Mouse (Mus musculus): Measurements from ENCODE around the gene Lrpap1. TPM values are rescaled to one million over a fixed set of nuclear protein-coding genes. Genes with fewer than 3 reads are reported as not detected.

Gene Lrpap1
- total RNA-seq, 2 experiments from 2014 or later, result 142 to 156 TPM

GRCm38 (mm10) chr5:35069841-35070240 is 35.7 kb downstream of the Lrpap1 start:
- no peak for DNase-seq (ENCODE audit: low spot score in 2 of 2)

- DNase-seq (ENCODE audit: low spot score in 2 of 2), result no peak
Observed at GRCm38 (mm10) chr5:35060098-35060497, 45.5 kb downstream of the Lrpap1 start.

DNA sequence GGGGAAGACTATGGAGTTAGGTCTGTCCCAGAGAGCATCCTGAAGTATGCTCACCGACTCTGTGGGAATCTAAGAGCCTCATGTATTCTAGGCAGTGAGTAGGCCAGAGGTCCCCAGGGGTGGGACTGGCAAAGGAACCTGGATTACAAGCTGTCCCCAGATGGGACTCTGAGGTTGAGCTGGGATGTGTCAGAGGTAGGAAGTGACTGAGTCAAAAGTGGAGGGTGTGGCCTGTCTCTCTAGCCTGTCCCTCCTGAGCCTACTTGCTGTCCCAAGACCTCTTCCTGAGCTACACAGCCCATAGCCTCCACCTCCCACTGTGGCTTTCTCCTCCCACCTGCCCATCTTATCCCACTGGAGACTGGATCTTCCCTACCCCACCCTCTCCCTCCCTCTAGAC is 47.4 kb downstream of the Lrpap1 start:
- no peak for DNase-seq (ENCODE audit: low spot score in 2 of 2)

GRCm38 (mm10) chr5:35057582-35057981 is 48.0 kb downstream of the Lrpap1 start:
- no peak for DNase-seq (ENCODE audit: low spot score in 2 of 2)

- DNase-seq (ENCODE audit: low spot score in 2 of 2), result peak; percentile 41 to 63
Observed at GRCm38 (mm10) chr5:35056604-35057432, 48.7 kb downstream of the Lrpap1 start, which contains the start of gene Dok7. Gene Dok7 (plus strand): TSS chr5:35056766.

DNA sequence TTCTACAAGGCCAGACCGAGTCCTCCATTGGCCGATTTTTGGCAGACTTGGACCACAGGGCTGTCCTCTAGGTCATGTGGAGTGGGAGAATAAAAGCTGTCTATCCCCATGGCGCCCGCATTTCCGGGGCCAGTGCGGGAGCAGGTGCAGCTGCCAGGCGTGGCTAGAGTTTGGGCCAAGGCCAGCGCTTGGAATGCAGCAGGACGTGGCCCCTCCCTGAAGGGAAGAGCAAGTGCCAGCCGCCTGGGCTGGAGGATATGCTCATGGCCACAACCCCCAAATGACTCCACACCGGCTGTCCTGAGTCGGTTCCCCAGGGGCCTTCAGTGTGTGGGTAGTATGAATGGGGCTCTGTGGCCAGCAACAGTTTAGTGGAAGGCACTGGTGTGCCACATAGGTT is 50.5 kb downstream of the Lrpap1 start:
- no peak for DNase-seq (ENCODE audit: low spot score in 2 of 2)

DNA sequence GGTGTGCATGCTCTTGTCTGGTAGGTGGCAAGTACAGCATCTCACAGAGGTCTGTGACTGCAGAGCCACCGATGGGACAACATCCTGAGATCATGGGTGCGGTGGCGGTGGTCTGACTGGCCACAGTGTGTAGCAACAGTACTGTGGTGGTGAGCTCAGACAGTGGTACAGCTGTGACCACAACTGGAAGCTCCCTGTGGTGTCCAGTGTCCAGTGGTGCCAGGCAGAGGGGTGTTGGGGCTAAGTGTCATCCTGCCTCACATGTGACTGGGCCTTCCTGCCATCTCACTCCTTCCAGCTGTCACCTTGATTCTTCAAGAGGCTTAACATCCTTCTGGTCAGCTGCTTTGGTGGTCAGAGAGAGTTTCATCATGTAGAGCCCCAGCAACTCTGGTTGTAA is 50.9 kb downstream of the Lrpap1 start:
- DNase-seq (ENCODE audit: low spot score in 2 of 2), result no peak

DNA sequence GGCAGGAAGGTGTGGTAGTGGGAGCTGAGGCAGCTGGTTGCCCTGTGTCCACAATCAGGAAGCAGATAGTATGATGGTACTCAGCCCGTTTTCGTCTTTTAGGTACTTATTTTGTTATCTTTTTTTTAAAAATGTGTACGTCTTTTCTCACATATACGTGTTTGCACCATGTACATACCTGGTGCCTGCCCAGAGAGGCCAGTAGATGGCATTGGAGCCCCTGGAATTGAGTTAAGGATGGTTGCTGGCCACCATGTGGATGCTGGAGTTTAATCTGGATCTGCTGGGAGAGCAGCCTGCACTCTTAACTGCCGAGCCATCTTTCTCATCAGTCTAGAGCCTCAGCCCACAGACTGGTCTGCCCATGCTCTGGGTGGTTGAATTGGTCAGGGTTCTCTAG is 55.0 kb downstream of the Lrpap1 start:
- no peak for DNase-seq (ENCODE audit: low spot score in 2 of 2)

DNA sequence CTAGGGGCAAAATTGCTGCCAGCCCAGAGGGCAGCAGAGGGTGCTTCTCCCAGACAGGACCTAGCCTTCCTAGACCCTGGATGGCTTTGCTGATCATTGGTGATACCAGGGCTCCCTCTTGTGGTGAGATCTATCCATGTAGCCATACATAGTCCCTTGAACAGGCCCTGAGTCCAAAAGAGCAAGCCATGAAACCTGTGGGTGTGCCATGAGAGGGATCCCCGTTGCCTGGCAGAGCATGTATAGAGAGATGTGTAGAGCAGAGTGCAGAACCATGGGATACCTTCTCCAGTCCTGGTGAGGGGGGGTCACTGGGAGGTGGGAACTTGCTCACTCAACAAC is 62.5 kb downstream of the Lrpap1 start:
- peak; percentile 74 to 83 for DNase-seq (ENCODE audit: low spot score in 2 of 2)

DNA sequence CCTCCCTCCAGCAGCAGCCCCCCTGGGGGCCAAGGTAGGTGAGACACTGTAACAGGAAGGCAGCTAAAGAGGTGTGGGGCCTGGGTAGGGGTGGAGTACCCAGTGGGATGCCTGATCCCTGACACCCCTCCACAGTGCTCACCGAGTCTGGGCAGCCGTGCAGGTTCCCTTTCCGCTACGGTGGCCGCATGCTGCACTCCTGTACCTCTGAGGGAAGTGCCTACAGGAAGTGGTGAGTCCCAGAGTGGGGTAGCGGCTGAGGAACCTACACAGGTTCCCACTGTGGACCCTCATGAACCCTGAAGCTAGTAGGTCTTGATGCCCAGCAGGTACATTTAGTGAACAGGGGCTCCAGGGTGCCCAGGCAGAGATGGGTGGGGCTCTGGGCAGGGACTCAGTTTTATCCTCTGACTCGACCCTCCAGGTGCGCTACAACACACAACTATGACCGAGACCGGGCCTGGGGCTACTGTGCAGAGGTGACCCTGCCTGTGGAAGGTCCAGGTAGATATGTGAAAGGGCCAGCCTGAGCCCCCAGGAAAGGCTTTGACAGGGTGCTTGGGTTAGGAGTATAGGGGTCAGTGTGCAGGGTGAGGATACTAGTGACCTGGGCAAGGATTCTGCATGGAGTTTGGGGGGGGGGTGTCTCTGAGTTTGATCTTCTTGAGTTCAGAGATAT is 63.0 kb downstream of the Lrpap1 start:
- no peak for DNase-seq (ENCODE audit: low spot score in 2 of 2)

Other genes starting within 250 kb of the Lrpap1 start
- 1 to 10 TPM; 3.8 to 6.4 TPM for gene Msantd1, start 197.8 kb downstream of the Lrpap1 start, total RNA-seq (2021)
- 10 to 100 TPM; 49.6 to 50.4 TPM for gene Rgs12, start 156.3 kb downstream of the Lrpap1 start, total RNA-seq (2021)
- 1 to 10 TPM; 1.1 to 1.7 TPM for gene Hgfac, start 64.3 kb downstream of the Lrpap1 start, total RNA-seq (2021)
- gene Dok7, start 49.0 kb downstream of the Lrpap1 start, total RNA-seq (2021), result 10 to 100 TPM; 24.7 to 26.6 TPM
- 10 to 100 TPM; 25.6 to 28.9 TPM for gene Adra2c, start 172.6 kb upstream of the Lrpap1 start, total RNA-seq (2021)

Data from left cerebral cortex, adult 18-20 months (tissue).